Mouse (Mus musculus) stomach, embryonic 14.5 days (tissue): ENCODE measurements around the gene Trim52. TPM values are rescaled to one million over a fixed set of nuclear protein-coding genes. Genes with fewer than 3 reads are reported as not detected.
"Not testable (repeated sequence)": the region's sequence is repeated elsewhere in the genome, so short reads cannot be mapped to it uniquely, and the experiment has no call there.

Experiments used
- ATAC-seq: fragments of 200-750 bp; cut with Nextera tagmentation; 2 replicates; pipeline ENCODE4 v1.8.0; 2017; ENCODE audit warnings: low read depth, moderate TSS enrichment; ENCODE audit not compliant: insufficient number of reproducible peaks, insufficient read depth, low FRiP score
- H3K27ac ChIP-seq: fragments of 300-500 bp; sonication (generic); 2 replicates; pipeline ENCODE4 v1.5.1; 2014; ENCODE audit warnings: mild to moderate bottlenecking, low read length, moderate library complexity, mixed read lengths
- H3K27me3 ChIP-seq: fragments of 300-500 bp; sonication (generic); 2 replicates; pipeline ENCODE4 v1.6.1; 2014; ENCODE audit warnings: low read length, control low read depth, mixed read lengths; ENCODE audit not compliant: control insufficient read depth, insufficient read depth
- H3K36me3 ChIP-seq: fragments of 300-500 bp; sonication (generic); 2 replicates; pipeline ENCODE4 v1.6.1; 2014; ENCODE audit warnings: mild to moderate bottlenecking, control low read depth, low read length, moderate library complexity, mixed read lengths; ENCODE audit not compliant: control insufficient read depth, insufficient read depth
- H3K4me1 ChIP-seq: fragments of 300-500 bp; sonication (generic); 2 replicates; pipeline ENCODE4 v1.6.1; 2014; ENCODE audit warnings: low read length, control low read depth, mixed read lengths; ENCODE audit not compliant: control insufficient read depth, insufficient read depth
- H3K4me2 ChIP-seq: fragments of 300-500 bp; sonication (generic); replicated peaks from 2 replicates; pipeline ENCODE4 v1.6.1; 2014; ENCODE audit warnings: low read depth, low read length, control low read depth
- H3K4me3 ChIP-seq: fragments of 300-500 bp; sonication (generic); 2 replicates; pipeline ENCODE4 v1.5.1; 2014; ENCODE audit warnings: low read depth, low read length, control low read depth
- H3K9ac ChIP-seq: fragments of 300-500 bp; sonication (generic); replicated peaks from 2 replicates; pipeline ENCODE4 v1.6.1; 2014; ENCODE audit warnings: low read depth, mild to moderate bottlenecking, control low read depth, low read length, moderate library complexity, mixed read lengths
- H3K9me3 ChIP-seq: fragments of 300-500 bp; sonication (generic); 2 replicates; pipeline ENCODE4 v1.6.1; 2016; ENCODE audit warnings: low read depth, low read length, control low read depth; ENCODE audit not compliant: control insufficient read depth
- WGBS: fragments of 180-500 bp; shearing (Covaris S2); extraction: QIAGEN DNeasy Blood & Tissue Kit; methylation state at CpG from one replicate; pipeline ENCODE4 v1.1.7; 2014; 5-methylcytosine and 5-hydroxymethylcytosine counted together
- polyA plus RNA-seq: library from polyadenylated mRNA; unstranded; fragments of >200 nt; fragmentation: Nextera tagmentation; extraction: Ambion mirVana; gene quantifications from 2 replicates; pipeline ENCODE4 v1.2.1, GENCODE M21; 2014

Trim52 gene
- polyA plus RNA-seq, 1 experiment from 2014 or later, result not detected

DNA sequence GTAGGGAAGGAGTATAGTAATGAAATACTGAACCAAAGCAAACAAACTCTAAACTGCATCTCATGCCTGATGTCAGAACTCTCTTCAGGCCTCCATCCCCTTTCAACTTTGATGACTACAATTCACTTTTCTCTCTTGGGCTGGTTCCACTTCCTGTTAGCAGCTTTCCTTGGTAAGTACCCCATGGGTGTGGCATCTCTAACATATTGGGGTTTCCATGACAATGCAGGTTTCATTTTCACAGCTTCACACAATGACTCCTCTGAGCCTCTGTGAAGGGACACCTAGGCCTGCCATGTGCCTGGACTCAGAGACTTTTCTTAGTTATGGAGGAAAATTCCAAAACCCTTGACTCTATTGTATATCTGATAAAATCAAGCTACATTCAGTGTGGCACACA lies 30.3 kb downstream of the Trim52 start:
- Histone ChIP-seq H3K9ac (no peak overlapping the region), H3K36me3 (no peaks in the 10 kb centered on the region), H3K4me2 (no peak overlapping the region), H3K27me3 (no peaks in the 10 kb centered on the region), H3K4me1 (no peaks in the 10 kb centered on the region), H3K4me3 (no peak overlapping the region), H3K27ac (no peak overlapping the region), H3K9me3 (peaks cover 14% of the 10 kb centered on the region; the same call in 1 of the 2 replicates)
- ATAC-seq, result no peak

DNA sequence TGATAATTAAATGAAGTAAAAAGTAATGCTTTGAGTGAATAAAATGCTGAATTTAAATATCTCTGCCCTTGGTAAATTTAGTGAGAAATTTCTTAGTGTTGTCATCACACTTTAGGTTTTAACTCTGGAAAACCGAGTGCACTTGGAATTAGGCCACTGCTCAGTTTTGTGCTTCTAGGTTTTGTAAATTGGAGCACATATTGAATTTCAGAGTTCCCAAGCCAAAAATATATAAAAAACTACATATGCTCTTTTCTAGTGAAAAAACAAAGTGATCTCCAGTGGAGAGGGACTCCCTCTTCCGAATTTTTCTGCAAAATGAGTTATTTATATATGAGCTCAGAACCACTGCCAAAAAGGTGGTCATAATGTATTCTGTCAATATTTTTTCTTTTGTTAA lies 45.2 kb downstream of the Trim52 start:
- Histone ChIP-seq H3K9me3 (no peaks in the 10 kb centered on the region), H3K4me3 (no peak overlapping the region), H3K27me3 (no peaks in the 10 kb centered on the region), H3K27ac (no peak overlapping the region), H3K9ac (no peak overlapping the region), H3K4me1 (no peaks in the 10 kb centered on the region), H3K36me3 (no peaks in the 10 kb centered on the region), H3K4me2 (no peak overlapping the region)
- 49% methylated on average over 2 of the region's 2 CpGs for WGBS
- ATAC-seq, result no peak

DNA sequence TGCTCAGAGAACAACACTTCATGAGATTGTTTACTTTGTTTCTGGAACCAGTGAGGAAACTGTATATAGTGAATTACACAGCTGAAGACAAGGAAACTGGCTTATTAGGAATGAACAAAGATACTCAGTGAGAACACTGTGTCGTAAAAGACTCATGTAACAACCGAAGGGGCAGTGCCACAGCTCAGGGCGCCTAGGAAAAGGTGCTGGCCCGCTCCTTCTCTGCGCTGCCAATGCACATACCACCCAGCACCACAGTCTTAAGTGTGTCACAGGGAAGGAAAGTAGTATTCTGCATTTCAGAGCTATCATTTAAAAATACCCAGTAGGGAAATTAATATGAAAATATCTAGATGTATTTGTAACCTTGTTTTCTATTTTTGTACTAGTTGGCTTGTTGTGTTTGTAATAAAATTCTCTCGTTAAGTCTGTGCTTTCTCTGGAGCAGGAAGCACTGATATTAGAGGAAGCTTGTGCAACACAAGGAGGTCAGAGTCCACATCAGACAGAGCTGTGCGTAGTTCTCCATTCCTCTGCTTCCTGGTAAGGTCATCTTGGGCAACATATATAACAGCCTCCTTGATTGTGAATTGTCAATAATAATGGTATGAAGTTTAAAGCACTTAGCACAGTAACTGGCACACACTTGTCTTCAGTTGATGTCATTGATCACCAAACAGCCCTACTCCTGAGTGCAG lies 49.0 kb downstream of the Trim52 start:
- Histone ChIP-seq H3K9ac (no peak overlapping the region), H3K4me2 (no peak overlapping the region), H3K36me3 (no peaks in the 10 kb centered on the region), H3K4me3 (no peak overlapping the region), H3K27me3 (no peaks in the 10 kb centered on the region), H3K9me3 (no peaks in the 10 kb centered on the region), H3K27ac (no peak overlapping the region), H3K4me1 (no peaks in the 10 kb centered on the region)
- no peak for ATAC-seq
- WGBS, result 70% methylated on average over 7 of the region's 7 CpGs

DNA sequence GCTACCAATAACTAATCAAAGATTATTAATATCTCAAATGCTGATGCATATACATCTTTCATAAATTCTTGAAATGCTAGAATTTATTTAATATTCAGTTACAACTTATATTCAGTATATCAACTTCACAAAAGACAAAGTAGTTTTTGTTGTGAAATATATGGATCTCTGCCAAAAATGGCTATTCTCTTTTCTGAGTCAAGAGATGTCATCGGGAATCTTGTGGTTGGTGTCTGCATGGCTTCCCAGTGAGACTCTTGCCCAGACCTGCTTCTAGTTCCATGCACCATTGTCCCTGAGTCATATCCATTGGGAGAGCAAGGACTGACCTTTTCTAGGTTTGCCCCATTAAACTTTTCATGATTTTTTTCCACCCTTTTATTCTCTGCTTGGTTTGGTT lies 50.5 kb downstream of the Trim52 start:
- ATAC-seq, result no peak
- H3K4me3 ChIP-seq, result no peak overlapping the region
- 79% methylated on average over 1 of the region's 1 CpGs for WGBS

DNA sequence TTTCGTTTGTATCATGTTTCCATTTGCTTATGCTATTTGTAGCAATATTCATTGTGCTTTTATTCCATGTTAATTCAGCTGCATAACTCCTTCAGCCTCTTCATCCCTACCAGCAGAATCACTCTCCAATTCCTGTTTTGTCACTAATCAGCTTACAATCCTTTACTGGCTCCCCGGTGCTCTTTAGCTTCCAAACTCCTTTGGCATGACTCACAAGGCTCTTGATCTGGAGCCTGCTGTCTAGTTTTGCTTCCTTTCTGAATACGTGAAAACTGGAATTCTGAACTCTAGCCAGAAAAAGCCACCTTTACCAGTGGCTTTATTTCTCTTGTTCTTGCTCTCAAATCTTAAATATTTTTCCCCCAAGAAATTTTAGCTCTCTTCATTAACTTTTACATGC lies 56.3 kb downstream of the Trim52 start:
- no peaks in the 10 kb centered on the region for H3K9me3 ChIP-seq
- 59% methylated on average over 3 of the region's 3 CpGs for WGBS

More for the DNA sequence above, 50.5 kb downstream of the Trim52 start:
- no peaks in the 10 kb centered on the region for H3K4me1 ChIP-seq
- no peaks in the 10 kb centered on the region for H3K27me3 ChIP-seq
- H3K9me3 ChIP-seq, result no peaks in the 10 kb centered on the region
- H3K9ac ChIP-seq, result no peak overlapping the region
- no peak overlapping the region for H3K27ac ChIP-seq
- H3K36me3 ChIP-seq, result no peaks in the 10 kb centered on the region
- no peak overlapping the region for H3K4me2 ChIP-seq

DNA sequence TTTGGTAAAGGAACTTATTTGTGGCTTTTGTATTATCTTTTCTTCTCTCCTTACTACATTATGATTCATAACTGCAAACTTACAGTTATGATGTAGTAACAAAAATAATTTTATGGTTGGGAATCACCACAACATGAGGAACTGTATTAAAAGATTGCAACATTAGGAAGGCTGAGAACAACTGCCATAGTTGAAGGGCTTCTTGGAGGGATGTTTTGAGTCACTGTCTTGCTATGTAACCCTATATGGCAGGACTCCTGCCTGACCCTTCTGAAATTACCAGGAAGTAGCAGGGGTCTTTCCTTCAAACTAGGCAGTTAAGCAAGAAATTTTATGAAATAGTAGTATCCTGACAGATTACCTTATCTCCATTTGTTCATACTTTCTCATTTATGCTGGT lies 57.2 kb downstream of the Trim52 start:
- no peak overlapping the region for H3K27ac ChIP-seq
- no peaks in the 10 kb centered on the region for H3K36me3 ChIP-seq
- H3K4me3 ChIP-seq, result no peak overlapping the region
- no peaks in the 10 kb centered on the region for H3K27me3 ChIP-seq
- no peak overlapping the region for H3K4me2 ChIP-seq
- ATAC-seq, result no peak
- no peak overlapping the region for H3K9ac ChIP-seq
- no peaks in the 10 kb centered on the region for H3K9me3 ChIP-seq
- H3K4me1 ChIP-seq, result no peaks in the 10 kb centered on the region

More for the DNA sequence above, 56.3 kb downstream of the Trim52 start:
- H3K4me2 ChIP-seq, result no peak overlapping the region
- no peaks in the 10 kb centered on the region for H3K27me3 ChIP-seq
- no peak overlapping the region for H3K4me3 ChIP-seq
- no peak overlapping the region for H3K9ac ChIP-seq
- H3K27ac ChIP-seq, result no peak overlapping the region
- no peaks in the 10 kb centered on the region for H3K4me1 ChIP-seq
- no peaks in the 10 kb centered on the region for H3K36me3 ChIP-seq
- no peak for ATAC-seq

DNA sequence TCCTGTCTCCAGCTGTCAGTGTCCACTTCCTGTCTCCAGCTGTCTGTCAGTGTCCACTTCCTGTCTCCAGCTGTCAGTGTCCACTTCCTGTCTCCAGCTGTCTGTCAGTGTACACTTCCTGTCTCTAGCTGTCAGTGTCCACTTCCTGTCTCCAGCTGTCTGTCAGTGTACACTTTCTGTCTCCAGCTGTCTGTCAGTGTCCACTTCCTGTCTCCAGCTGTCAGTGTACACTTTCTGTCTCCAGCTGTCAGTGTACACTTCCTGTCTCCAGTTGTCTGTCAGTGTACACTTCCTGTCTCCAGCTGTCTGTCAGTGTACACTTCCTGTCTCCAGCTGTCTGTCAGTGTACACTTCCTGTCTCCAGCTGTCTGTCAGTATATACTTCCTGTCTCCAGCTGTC lies 57.9 kb downstream of the Trim52 start:
- H3K4me3 ChIP-seq, H3K4me2 ChIP-seq, H3K36me3 ChIP-seq, ATAC-seq, H3K27ac ChIP-seq, H3K9me3 ChIP-seq, H3K9ac ChIP-seq, H3K4me1 ChIP-seq, H3K27me3 ChIP-seq: not testable (repeated sequence)

DNA sequence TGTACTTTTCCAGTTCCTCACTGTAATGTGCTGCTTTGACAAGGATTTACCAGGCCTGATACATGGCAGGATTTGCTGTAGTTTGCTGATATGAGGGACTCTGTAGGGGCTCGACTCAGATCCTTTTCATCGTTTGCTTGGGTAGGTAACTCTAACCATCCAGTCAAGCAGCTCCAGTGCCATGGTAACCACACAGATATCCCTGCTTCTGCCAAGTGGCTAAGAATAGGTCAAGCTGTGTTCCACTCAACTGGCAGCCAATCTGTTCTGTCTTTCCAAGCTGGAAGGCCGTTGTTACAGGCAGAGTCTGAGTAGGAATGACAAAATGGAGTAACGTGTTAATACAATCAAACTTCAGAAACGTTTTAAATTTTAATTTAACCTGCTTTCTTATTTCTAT lies 70.9 kb downstream of the Trim52 start:
- no peaks in the 10 kb centered on the region for H3K9me3 ChIP-seq
- H3K27me3 ChIP-seq, result no peaks in the 10 kb centered on the region
- H3K4me3 ChIP-seq, result no peak overlapping the region
- H3K27ac ChIP-seq, result no peak overlapping the region
- no peak for ATAC-seq
- no peak overlapping the region for H3K4me2 ChIP-seq
- H3K36me3 ChIP-seq, result no peaks in the 10 kb centered on the region
- WGBS, result 74% methylated on average over 5 of the region's 5 CpGs
- no peak overlapping the region for H3K9ac ChIP-seq
- no peaks in the 10 kb centered on the region for H3K4me1 ChIP-seq

DNA sequence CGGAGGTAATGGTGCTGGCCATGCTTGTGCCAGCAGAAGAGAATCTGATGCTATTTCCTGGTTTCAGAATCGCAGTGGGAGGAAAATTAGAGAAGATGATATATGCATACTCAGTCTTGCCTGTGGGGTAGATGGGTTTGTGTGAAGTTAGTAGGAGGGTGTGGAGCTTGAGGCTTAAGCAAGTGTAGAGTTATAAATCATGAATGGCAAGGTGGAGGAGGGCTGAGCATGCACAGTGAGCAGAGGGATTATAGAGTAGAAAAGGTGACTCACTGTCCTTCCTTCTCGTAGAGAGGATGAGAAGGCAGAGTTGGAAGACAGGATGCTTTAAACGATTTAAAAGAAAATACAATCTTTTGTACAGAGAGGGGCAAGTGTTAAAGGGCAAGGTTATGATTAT lies 72.2 kb downstream of the Trim52 start:
- Histone ChIP-seq H3K27me3 (no peaks in the 10 kb centered on the region), H3K27ac (no peak overlapping the region), H3K4me3 (no peak overlapping the region), H3K4me1 (no peaks in the 10 kb centered on the region), H3K4me2 (no peak overlapping the region), H3K9me3 (no peaks in the 10 kb centered on the region), H3K9ac (no peak overlapping the region), H3K36me3 (no peaks in the 10 kb centered on the region)
- WGBS, result 58% methylated on average over 4 of the region's 4 CpGs
- ATAC-seq, result no peak
